Mouse (Mus musculus) T-helper 2 cell (primary cell): Measurements from ENCODE around the gene Ap1s1.

Source experiments
- in situ Hi-C: fragments of 300-600 bp; cut with MboI, MseI; formaldehyde crosslinking; loops from one replicate; pipeline ENCODE4 v1.15.1; 2025; ENCODE audit warnings: high pct_unique_total_duplicates

Ap1s1 gene

DNA sequence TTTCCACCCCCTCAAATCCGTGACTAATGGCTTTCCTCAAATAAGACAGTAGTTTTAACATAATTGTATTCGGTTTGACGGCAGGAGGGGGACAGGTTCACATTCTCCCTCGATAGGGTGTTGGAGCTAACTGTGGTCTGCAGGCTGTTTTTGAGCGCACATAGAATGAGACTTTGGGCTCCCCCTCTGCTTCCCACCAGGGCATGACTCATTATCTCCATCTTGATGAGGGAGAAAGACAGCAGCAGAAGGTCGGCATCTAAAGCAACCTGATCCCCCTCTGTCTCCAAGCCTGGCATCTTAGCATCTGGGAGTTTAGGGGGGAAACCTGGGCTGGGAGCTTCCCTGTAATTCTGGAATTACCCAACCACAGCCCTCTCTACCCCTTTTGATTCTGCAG, 19.5 kb upstream of the Ap1s1 start:
- in situ Hi-C loops: no loop called here

DNA sequence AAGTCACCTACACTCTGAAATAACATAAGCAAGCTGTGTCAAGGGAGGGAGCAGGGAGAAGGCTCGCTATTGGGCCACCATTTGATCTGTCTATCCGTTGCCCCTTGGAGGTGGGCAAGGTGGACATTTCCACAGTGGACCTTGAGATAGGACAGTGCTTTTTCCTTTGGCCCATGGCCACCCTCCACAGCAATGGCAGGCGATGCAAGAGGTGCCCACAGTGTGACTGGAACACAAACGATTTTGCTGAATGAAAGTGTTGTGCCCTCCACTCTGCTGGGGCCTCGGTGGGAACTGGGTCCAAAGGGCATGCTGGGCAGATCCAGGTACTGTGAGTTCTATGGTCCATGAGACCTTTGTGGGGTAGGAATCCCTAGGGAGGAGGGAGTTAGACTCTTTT, 16.7 kb upstream of the Ap1s1 start:
- in situ Hi-C loops: no loop called here

DNA sequence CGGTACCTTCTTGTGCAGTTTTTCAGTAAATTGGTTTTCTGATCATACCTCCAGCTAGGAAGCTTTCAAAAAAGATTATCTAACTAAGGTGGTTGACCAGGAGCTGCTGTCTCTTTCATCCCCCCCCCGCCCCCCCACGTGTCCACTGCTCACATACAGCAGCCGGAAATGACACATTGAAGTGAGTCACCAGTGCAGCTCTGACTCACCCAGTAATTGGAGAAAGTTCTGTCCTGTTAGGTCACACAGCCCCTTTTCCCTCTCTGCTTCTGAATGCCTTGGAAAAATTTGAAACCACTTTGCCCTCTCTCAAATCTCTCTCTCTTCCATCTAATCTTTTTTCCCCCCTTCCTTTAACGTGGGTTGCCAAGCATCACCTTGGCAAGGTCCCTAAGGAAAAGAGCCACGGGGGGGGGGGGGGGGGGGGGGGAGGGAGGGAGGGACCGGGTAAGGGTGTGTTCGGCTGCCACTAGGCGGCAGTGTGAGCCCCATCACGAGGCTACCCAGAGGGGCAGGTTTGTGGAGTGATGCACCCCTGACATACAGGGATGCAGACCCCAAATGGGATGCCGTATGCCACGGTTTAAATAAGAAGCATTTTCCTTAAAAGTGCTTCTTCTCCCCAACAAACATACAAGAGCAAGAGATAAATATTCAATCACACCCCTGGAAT, 16.0 kb upstream of the Ap1s1 start:
- in situ Hi-C loops: no loop called here

DNA sequence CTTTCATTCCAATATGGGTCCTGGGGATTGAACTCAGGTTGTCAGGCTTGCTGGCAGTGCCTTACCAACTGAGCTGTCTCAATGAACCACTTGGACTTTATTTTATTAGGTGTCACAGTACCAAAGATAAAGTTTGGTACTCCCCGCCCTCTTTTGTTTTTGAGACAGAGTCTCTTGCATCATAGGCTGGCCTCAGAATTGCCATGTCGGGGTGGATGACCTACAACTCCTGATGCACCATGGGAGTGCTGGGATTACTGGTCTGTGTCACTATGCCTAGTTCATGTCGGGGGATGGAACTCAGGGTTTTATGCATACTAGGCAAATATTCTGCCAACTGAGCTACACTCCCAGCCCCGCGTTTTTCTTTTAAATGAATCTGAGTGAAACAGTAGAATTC, 8.9 kb upstream of the Ap1s1 start:
- in situ Hi-C loops: no loop called here

DNA sequence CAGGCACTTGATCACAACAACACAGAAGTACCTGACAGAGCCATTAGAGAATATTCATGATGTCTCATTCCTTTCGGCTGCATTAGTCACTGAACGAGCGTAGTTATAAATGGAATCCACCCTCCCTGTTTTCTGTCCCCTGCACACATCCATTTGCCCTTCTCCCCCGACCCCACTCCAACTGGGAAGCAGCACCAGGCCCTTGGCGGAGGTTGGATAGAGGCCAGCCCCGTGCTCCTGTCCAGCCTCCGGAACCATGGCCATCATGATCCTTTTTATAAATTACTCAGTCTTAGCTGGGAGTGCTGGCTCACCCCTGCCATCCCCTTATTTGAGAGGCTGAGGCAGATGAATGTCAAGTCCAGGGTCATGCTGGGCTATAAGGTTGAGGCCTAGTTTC, 8.4 kb upstream of the Ap1s1 start:
- in situ Hi-C loops: no loop called here

DNA sequence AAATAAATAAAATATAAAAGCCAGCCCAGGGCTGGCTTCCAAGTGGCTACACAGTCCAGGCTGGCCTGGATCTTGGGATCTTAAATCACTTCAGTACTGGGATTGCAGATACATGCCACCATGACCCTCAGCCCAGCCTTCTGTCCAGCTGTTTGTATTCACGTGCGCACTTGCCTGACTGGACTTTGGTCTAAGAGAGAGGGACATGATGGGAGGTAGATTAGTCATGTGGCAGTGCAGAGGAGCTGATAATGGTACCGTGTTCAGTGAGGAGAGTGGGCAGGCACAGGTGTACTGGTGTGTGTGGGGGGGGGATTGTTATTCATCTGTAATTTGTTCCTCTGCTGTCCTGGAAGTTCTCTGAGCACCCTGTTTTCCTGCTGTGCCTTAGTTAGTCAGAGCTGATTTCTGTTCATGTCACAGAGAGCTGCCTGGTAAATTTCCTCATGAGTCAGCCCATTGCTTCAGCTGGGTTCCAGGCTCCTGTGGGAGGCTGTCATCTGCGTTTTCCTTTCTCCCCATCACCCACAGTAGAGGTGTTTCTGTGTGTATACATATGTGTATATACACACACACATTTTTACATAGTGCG, 6.1 kb upstream of the Ap1s1 start:
- in situ Hi-C loops: no loop called here

DNA sequence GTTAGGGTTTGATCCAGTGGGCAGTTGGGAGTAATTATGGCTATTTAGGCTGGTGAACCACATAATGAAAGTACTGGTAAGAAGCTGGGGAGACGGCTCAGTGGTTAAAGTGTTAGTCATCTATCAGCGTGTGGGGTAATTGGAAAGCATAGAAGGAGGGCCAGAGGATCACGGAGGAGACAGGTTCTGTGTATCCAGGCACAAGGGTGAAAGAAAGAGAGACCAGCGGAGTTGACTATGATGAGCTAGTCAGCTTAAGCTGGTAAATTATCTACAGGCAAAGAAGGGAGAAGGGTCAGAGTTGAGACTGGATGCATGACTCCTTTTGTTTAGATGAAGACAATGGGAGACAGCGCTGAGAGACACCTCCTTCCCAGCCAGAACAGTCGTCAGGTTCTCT, 5.2 kb upstream of the Ap1s1 start:
- in situ Hi-C loops: no loop called here

DNA sequence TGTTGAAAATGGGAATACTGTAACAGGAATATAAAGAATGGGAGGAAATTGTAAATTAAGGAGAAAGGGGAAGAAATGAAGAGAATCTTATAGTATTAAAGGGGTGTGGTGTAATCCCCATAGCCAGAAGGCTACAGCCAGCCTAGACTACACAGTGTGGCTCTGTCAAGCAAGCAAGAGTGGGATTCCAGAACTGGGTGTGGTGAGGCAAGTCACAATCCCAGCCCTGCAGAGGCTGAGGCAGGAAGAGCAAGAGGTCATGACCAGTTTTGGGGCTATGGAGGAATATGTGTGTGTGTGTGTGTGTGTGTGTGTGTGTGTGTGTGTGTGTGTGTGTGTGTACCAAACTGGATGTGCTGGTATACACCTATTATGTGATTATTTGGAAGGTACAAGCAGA, 1.1 kb upstream of the Ap1s1 start:
- in situ Hi-C loops: loop anchor here (10.0 kb wide), 1 partner anchor 912 kb away; the partner anchor contains the start of genes Alkbh4 and Lrwd1

DNA sequence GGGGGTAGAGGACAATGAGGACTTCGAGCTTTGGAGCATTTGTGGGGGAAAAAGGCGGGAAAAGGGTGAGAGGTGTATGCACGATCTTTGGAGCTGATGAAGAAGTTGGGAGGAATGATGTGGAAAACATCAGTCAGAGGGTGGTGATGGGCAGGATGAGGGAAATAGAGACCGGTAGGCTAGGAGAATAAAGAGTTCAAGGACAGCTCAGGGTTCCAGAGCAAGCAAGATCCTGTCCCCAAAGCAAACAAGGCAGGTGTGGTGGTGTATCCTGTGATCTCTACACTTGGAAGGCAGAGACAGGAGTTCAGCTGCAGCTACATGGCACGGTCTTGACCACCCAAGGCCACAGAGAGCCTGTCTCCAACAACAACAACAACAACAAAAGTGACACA, 386 bp upstream of the Ap1s1 start:
- in situ Hi-C loops: loop anchor here (10.0 kb wide), 1 partner anchor 912 kb away; the partner anchor contains the start of genes Alkbh4 and Lrwd1

DNA sequence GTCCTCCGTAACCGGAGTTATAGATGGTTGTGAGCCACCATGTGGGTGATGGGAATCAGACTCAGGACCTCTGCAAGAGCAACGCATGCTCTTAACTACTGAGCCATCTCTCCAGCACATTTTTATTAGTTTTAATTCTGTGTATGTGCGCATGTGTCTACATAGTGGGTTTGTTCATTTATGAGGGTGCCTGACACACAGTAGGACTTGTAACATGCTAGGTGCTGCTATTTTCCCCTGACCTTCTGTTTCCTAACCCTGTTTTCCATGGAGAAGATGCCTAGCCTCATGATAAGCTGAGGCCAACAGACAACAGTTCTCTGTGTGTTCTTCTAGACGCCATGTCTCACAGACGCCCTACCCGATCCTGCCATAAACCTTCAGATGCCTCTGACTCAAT, 1.9 kb downstream of the Ap1s1 start:
- in situ Hi-C loops: loop anchor here (10.0 kb wide), 1 partner anchor 909 kb away; the partner anchor contains the start of genes Alkbh4 and Lrwd1

DNA sequence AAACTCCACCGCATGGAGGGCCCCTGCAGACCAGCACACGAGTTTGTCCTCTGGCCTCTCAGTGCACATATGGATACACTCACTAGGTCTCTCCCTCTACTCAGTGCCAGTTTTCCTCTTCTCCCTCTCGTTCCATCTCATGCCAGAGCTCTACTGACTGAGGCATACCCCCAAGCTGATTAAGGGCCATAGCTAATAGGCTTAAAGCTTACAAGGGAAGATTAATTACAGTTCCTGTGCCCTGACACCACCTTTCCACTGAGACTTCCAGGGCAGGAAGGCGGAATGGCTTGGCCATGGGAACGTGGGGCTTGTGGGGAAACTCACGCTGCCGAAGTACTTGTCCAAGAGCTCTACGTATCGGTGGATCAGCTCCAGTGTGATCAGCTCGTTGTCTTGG, 4.5 kb downstream of the Ap1s1 start:
- in situ Hi-C loops: loop anchor here (10.0 kb wide), 1 partner anchor 907 kb away; the partner anchor contains the start of genes Alkbh4 and Lrwd1

DNA sequence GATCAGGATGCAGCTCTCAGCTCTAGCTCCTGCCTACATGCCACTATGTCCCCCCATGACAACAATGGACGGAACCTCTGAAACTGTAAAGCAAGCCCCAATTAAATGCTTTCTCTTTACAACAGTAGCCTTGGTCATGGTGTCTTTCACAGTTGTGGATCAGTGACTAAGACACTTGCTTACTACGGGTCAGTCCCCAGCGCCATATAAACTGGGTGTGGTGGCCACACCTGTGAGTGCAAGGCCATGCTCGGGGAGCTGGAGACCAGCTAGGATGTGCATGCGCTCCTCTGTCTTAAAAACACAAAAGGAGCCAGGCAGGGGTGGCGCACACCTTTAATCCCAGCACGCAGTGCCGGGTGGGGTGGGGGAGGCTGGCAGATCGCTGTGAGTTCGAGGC, 6.5 kb downstream of the Ap1s1 start:
- in situ Hi-C loops: no loop called here

DNA sequence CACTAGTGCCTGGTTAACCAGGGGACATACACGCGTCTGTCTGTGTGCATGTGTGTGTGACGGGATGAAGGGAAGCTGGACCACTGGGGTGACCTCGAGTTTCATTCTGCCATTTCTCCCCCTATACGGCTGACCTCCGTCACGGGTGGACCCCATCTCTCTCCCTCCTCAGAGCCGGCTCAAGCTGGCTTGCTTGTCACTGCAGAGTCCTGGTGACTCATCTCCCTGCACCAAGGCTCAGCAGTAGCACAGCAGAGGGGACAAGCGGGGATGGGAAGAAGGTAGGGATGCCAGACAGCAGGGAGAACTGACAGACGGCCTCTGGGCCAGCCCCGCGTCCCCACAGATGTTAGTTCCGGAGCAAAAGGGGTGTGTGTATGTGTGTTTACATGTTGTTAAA, 9.7 kb downstream of the Ap1s1 start:
- in situ Hi-C loops: no loop called here

DNA sequence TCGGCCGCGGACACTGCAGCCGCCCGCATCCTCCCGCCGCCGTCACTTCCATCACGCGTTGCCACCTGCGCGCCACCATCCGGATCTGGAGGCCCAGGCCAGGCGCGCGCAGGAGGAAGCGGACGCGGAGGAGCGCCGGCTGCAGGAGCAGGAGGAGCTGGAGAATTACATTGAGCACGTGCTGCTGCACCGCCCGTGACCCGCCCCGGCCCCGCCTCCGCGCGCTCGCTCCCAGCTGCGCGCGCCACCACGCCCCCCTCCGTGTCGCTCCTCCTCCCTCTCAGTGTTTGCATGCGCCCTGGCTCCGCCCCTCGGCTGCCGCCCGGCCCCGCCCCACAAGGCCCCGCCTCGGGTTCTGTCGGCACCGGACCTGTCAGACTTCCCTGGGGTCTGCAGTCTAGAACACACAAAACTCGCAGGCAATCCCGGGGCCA, 13.3 kb downstream of the Ap1s1 start:
- in situ Hi-C loops: loop anchor here (5.0 kb wide), 1 partner anchor 255 kb away; the partner anchor contains the start of gene Ache

DNA sequence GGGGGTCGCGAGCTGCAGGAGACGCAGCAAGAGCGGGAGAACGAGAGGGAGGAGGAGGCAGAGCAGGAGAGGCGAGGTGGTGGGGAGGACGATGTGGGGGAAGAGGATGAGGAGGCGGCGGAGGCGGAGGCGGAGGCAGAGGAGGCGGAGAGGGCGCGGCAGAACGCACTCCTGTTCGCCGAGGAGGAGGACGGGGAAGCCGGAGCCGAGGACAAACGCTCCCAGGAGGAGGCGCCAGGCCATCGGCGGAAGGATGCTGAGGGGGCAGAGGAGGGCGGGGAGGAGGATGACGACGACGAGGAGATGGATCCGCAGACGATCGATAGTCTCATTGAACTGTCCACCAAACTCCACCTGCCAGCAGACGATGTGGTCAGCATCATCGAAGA, 13.9 kb downstream of the Ap1s1 start:
- in situ Hi-C loops: loop anchor here (5.0 kb wide), 1 partner anchor 255 kb away; the partner anchor contains the start of gene Ache

DNA sequence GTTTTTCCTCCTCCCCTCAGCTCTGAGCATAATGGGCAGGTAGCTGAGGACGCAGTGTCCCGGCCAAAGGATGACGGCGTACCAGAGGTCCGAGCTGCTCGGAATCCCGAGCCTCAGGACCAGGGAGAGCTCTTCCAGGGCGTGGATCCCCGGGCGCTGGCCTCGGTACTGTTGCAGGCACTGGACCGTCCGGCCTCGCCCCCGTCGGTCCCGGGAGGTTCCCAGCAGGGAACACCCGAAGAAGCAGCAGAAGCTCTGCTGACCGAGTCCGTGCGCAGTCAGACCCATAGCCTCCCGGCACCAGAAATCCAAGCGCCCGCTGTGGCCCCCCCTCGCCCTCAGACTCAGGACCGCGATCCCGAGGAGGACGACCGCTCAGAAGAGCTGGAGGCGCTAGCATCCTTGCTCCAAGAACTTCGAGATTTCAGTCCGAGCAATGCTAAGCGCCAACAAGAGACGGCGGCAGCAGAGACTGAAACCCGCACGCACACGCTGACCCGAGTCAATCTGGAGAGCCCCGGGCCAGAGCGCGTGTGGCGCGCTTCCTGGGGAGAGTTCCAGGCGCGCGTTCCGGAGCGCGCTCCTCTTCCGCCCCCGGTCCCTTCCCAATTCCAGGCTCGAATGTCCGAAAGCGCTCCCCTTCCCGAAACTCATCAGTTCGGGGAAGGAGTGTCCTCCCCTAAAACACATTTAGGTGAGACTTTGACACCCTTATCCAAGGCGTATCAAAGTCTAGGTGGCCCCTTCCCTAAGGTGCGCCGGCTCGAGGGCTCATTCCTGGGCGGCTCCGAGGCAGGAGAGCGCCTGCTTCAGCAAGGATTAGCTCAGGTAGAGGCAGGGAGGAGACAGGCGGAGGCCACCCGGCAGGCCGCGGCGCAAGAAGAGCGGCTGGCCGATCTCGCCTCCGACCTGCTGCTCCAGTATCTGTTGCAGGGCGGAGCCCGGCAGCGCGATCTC, 14.6 kb downstream of the Ap1s1 start:
- in situ Hi-C loops: loop anchor here (5.0 kb wide), 1 partner anchor 256 kb away; the partner anchor contains the start of gene Ache

DNA sequence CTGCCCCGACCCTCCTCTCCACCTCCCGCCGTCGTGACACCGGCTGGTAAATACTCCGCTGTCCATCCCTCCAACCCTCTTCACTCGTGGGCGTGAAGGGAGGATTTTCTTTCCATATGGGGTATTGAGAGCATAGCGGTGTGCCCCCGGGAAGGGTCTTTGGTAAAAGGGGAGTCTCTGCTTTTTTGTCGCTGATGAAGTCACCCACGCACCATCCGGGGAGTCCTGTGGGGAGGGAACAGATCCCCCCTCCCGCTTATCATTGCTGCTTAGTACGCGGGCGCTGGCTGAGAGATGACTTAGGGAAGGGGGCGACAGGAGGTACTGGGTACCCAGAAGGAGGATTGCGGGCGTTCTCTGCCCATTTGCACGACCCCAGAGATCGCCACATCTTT, 15.5 kb downstream of the Ap1s1 start:
- in situ Hi-C loops: loop anchor here (5.0 kb wide), 1 partner anchor 257 kb away; the partner anchor contains the start of gene Ache

DNA sequence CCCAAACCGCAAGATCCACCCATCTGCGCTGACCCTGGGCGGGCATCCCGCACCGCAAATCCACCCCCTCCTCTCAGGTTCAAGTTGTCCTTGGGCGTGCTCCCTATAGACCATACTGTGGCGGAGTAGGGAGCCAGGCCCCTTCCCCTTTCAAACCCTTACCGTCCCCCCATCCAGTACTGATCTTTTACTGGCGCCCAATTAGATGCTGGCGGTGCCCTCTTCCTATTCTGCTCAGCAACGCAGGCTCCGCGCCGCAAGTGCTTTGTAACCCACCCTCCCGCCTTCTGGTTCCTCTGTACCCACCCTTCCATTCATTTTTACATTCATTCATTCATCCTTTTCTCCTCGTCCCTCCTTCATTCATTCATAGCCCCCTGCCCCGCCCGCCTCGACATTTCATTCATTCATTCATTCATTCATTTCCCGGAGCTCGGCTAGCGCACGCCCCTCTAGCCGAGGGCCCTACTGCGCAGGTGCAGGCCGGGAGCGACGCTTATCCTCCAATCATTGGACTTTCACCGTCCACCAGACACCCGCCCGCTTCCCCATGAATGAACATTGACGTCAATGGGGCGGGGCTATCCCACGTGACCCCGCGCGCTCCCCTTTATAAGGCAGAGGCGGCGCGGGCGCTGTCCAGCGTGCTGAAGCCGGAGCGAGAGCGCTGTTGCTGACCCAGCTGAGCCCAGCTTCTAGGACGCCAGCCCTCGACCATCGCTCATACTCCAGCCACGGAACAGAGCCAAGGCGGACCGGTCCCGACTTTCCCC, 16.1 kb downstream of the Ap1s1 start:
- in situ Hi-C loops: loop anchor here (5.0 kb wide), 2 partner anchors 77 to 257 kb away; partner anchors contain the start of gene Ache

DNA sequence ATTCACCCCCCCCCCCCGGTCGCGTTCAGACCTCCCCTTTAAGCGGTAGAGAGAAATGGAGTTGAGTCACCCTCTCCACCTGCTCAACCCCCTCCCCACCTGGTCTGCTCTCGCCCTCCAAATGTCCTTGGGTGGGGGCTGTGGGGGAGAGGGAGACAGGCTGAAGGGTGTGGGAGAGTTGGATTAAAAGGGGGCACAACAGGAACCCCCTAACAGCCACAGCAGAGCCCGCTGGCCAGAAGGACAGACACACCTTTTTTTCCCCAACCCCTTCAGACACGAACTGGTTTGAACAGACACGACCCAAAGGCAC, 16.7 kb downstream of the Ap1s1 start:
- in situ Hi-C loops: loop anchor here (5.0 kb wide), 1 partner anchor 78 kb away; no protein-coding TSS in a partner anchor

DNA sequence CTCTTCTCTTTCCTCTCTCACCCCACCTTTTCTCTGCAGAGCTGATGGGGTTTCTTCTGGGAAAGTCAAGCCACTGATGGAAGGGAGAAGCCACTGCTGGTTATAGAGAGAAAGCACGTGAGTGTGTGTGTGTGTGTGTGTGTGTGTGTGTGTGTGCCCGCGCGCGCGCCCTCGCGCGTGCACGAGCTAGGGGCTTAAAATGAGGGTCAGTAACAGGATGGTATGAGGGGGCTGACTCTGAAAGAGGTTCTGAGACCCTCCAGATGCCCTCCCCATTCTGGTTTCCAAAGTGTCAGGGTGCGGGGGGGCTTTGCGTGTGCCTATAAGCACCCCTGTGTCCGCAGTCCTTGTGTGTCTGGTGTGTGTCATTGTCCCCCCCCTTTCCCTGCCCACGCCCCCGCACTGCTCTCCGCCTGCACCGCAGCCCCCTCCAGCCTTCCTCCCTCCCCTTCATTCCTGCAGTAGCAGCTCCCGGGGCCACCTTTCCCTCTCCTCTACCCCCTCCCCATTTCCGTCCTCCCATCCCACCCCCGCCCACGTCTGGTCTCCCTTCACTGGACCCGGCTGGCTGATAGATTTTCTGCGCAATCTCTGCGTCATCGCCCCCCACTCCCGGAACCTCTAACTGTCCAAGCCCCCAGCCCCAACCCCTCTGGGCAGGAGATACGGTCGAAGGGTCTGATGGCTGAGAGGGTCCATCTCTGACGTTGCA, 17.2 kb downstream of the Ap1s1 start:
- in situ Hi-C loops: loop anchor here (5.0 kb wide), 1 partner anchor 79 kb away; no protein-coding TSS in a partner anchor
